Mouse (Mus musculus): ENCODE data around the gene Olfr1225. TPM values are rescaled to one million over a fixed set of nuclear protein-coding genes. Genes with fewer than 3 reads are reported as not detected.
"Not testable (repeated sequence)": the region's sequence is repeated elsewhere in the genome, so short reads cannot be mapped to it uniquely, and the experiment has no call there.

Olfr1225 gene
- polyA plus RNA-seq (2015; fragmentation: Nextera tagmentation; extraction: Ambion mirVana), result not detected in 2 replicates

DNA sequence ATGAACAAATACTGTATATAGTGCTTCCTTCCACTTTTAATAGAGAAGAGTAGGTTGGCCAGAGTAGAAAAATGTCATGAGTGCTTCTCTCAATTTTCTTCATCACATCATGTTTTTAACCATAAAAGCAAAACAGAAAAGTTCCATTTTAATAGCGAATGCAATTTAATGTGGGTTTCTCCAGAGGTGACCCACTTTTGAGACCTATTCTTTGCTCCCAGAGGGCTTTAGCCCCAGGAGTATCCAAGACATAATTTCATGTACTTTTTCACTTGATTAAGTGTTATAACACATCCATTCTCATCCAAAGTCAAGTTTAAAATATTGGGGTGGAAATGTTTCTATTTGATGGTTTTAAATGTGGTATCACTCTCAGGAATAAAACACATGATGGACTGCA is at the start of gene Olfr1225:
Olfr1225 (minus strand) TSS at position 101 of the 400 bp plus-strand sequence.
- 83% methylated on average over 1 of the region's 1 CpGs for WGBS

DNA sequence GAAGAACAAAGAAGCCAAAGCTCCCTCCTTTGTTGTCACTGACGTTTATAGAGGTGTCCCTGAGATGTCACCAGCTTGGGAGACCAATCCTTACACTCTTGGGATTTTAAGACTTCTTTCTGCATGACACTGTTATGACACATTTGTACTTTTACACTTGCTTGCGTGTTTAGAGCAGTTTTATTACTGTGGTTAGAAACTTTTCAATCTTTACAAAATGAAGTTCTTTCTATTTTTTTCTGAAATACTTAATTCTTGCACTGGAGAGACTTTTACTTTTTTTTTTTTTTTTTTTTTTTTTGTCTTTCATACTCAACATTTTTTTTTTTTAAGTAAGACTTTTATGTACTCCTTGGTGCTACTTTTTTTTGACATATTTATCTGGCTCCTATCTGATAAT is 25.5 kb upstream of the Olfr1225 start, which contains the start of gene Olfr1226:
Olfr1226 (minus strand) TSS at position 101 of the 400 bp plus-strand sequence.
- 66% methylated on average over 2 of the region's 2 CpGs for WGBS
- no peak for ATAC-seq (ENCODE audit: insufficient number of reproducible peaks, insufficient read depth, low FRiP score, low TSS enrichment, low read depth)
- H3K36me3 ChIP-seq, result no peaks in the 10 kb centered on the region
- no peak within 1 kb of the TSS for H3K9ac ChIP-seq
- H3K4me2 ChIP-seq, result no peak within 1 kb of the TSS
- H3K9me3 ChIP-seq, result no peaks in the 10 kb centered on the region
- no peaks in the 10 kb centered on the region for H3K27me3 ChIP-seq
- no peak within 1 kb of the TSS for H3K27ac ChIP-seq
- H3K4me3 ChIP-seq, result no peak within 1 kb of the TSS
- H3K4me1 ChIP-seq, result no peaks in the 10 kb centered on the region

More for the DNA sequence above, at the start of gene Olfr1225:
- no peak within 1 kb of the TSS for H3K4me2 ChIP-seq
- H3K4me3 ChIP-seq, result no peak within 1 kb of the TSS
- no peaks in the 10 kb centered on the region for H3K9me3 ChIP-seq
- no peak within 1 kb of the TSS for H3K27ac ChIP-seq
- ATAC-seq (ENCODE audit: insufficient number of reproducible peaks, insufficient read depth, low FRiP score, low TSS enrichment, low read depth), result no peak
- H3K4me1 ChIP-seq, result no peaks in the 10 kb centered on the region
- no peaks in the 10 kb centered on the region for H3K36me3 ChIP-seq
- no peaks in the 10 kb centered on the region for H3K27me3 ChIP-seq
- H3K9ac ChIP-seq, result no peak within 1 kb of the TSS

DNA sequence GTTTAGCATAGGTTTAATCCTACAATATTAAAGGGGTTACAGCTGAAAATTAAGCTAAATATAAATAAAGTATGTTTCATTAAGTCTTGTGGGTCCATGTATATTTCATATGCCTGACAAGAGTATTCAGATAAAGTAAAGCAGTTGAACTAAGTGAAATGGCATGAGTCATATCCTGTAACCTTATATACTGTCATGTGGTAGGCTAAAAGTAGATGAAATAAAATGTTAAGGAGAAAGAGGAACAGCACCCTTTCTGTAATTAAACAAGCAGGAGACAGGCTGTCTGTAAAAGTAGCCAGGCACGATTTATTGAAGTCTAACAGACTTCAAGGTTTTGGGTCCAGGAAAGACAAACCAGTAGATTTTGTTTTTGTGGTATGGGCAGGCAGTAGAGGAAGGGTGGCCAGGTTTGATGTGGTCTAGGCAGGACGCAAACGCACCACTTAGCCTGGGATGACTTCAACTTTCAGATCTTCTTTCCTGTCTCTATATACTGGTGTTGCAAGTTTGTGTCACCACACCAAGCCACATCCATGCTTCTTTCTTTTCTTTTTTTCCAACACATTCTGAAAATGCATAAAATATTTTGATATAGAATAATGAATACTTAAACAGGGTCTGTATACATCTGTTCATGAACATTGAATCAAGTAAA is 22.0 kb upstream of the Olfr1225 start:
- Histone ChIP-seq H3K4me2 (no peak overlapping the region), H3K4me3 (no peak overlapping the region), H3K27ac (no peak overlapping the region), H3K27me3 (no peaks in the 10 kb centered on the region), H3K36me3 (no peaks in the 10 kb centered on the region), H3K9ac (no peak overlapping the region), H3K9me3 (no peaks in the 10 kb centered on the region), H3K4me1 (no peaks in the 10 kb centered on the region)
- WGBS, result 76% methylated on average over 3 of the region's 3 CpGs
- ATAC-seq (ENCODE audit: insufficient number of reproducible peaks, insufficient read depth, low FRiP score, low TSS enrichment, low read depth), result no peak

DNA sequence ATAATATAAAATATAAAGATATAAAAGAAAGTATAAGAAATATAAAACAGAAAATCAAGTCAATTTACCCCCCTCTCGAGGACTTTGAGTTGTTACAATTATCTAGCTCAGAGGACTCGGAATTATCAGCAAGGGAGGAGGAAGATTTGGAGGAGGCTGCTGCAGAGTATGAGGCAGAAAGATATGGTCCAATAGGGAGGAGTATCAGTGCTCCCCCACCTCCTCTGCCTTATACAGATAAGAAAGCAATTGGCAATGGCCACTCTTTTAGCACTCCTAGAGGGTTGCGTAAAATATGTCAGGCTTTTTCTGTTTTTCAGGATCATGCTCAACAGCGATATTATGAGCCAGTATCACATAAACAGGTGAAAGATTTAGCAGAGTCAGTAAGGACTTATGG is 9.8 kb downstream of the Olfr1225 start:
- H3K27ac ChIP-seq; ATAC-seq (ENCODE audit: insufficient number of reproducible peaks, insufficient read depth, low FRiP score, low TSS enrichment, low read depth); H3K9me3 ChIP-seq; H3K4me3 ChIP-seq; H3K27me3 ChIP-seq; H3K4me2 ChIP-seq; H3K4me1 ChIP-seq; H3K9ac ChIP-seq; H3K36me3 ChIP-seq: not testable (repeated sequence)
- 85% methylated on average over 4 of the region's 4 CpGs for WGBS

DNA sequence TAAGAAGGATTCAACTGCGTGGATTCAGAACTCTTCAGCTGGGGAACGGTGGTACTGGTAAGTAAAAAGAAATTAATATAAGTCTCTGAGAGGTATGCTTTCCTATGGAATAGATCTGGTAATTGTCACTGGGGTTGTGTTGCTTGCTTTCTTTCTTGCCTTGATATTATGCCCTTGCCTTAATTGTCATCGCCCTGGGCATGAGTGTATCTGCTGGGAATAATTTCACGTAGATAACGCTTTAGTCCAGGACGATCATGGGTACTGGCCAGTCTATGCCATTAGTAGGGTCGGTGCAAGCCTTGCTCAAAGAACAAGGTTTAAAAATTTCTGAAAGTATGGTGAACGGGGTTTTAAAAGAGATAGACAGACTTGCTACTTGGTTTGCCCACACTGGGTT is 10.5 kb downstream of the Olfr1225 start, which contains the start of gene Olfr1224-ps1:
Olfr1224-ps1 (minus strand) TSS at position 101 of the 400 bp plus-strand sequence.
- not testable (repeated sequence) for ATAC-seq (ENCODE audit: insufficient number of reproducible peaks, insufficient read depth, low FRiP score, low TSS enrichment, low read depth)

DNA sequence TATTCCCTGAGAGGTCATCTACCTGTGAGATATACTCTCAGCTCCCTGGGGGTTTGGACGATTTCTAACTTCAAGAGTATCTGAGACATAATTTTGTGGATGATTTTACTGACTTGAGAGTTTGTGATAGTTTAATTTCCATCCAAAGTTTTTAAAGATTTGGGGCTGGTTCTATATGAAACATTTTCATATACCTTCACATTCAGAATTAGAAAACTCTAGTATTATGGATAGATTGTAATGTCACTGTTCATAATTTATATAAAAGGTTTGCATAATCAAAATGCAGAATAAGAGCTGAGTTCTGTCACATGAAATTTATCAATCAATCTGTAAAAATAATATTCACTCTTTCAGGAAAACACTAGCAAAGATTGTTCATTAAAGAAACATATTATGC is 23.0 kb downstream of the Olfr1225 start, which contains the start of gene Olfr1223:
Olfr1223 (minus strand) TSS at position 101 of the 400 bp plus-strand sequence.
- Histone ChIP-seq H3K9me3 (no peaks in the 10 kb centered on the region), H3K36me3 (no peaks in the 10 kb centered on the region), H3K27me3 (no peaks in the 10 kb centered on the region), H3K4me3 (no peak within 1 kb of the TSS), H3K4me2 (no peak within 1 kb of the TSS), H3K4me1 (no peaks in the 10 kb centered on the region), H3K9ac (no peak within 1 kb of the TSS), H3K27ac (no peak within 1 kb of the TSS)
- WGBS, result 70% methylated on average over 1 of the region's 1 CpGs
- no peak for ATAC-seq (ENCODE audit: insufficient number of reproducible peaks, insufficient read depth, low FRiP score, low TSS enrichment, low read depth)

More for the DNA sequence above, 10.5 kb downstream of the Olfr1225 start, which contains the start of gene Olfr1224-ps1:
- H3K36me3 ChIP-seq, H3K4me3 ChIP-seq, H3K4me1 ChIP-seq, H3K4me2 ChIP-seq, H3K9me3 ChIP-seq, H3K27ac ChIP-seq, H3K27me3 ChIP-seq, H3K9ac ChIP-seq: not testable (repeated sequence)
- WGBS, result 93% methylated on average over 8 of the region's 8 CpGs

DNA sequence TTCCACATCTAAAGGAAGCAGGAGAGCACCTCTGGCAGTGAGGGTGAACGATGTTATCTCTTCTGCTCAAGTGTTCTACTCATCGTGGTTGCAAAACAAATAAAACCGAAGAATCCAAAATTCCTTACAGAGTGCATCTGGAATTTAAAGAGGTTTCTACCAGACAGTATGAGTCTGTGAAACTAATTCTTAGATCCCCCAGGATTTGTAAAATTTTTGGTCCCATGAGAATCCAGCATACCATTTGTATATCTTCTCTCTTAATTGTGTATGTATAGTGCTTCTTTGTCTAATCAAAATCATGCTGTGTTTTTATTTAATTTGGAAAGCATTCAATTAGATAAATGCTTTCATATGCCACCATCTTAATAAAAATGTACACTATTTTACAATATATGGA is 41.5 kb downstream of the Olfr1225 start, which contains the start of gene Olfr1222:
Olfr1222 (minus strand) TSS at position 101 of the 400 bp plus-strand sequence.
- ATAC-seq (ENCODE audit: insufficient number of reproducible peaks, insufficient read depth, low FRiP score, low TSS enrichment, low read depth), result no peak
- no peaks in the 10 kb centered on the region for H3K36me3 ChIP-seq
- H3K9me3 ChIP-seq, result no peaks in the 10 kb centered on the region
- H3K27me3 ChIP-seq, result no peaks in the 10 kb centered on the region
- H3K4me2 ChIP-seq, result no peak within 1 kb of the TSS
- H3K9ac ChIP-seq, result no peak within 1 kb of the TSS
- H3K4me1 ChIP-seq, result no peaks in the 10 kb centered on the region
- no peak within 1 kb of the TSS for H3K4me3 ChIP-seq
- H3K27ac ChIP-seq, result no peak within 1 kb of the TSS
- WGBS, result 71% methylated on average over 3 of the region's 3 CpGs

Other genes starting within 250 kb of the Olfr1225 start
- not detected in 2 replicates for gene Olfr1211, start 236.6 kb downstream of the Olfr1225 start, polyA plus RNA-seq (2015; fragmentation: Nextera tagmentation; extraction: Ambion mirVana)
- not detected in 2 replicates for gene Olfr1212, start 220.7 kb downstream of the Olfr1225 start, polyA plus RNA-seq (2015; fragmentation: Nextera tagmentation; extraction: Ambion mirVana)
- gene Gm13762, start 194.4 kb downstream of the Olfr1225 start, polyA plus RNA-seq (2015; fragmentation: Nextera tagmentation; extraction: Ambion mirVana), result not detected in 2 replicates
- not detected in 2 replicates for gene Olfr1214, start 182.0 kb downstream of the Olfr1225 start, polyA plus RNA-seq (2015; fragmentation: Nextera tagmentation; extraction: Ambion mirVana)
- gene Olfr1215, start 167.7 kb downstream of the Olfr1225 start, polyA plus RNA-seq (2015; fragmentation: Nextera tagmentation; extraction: Ambion mirVana), result not detected in 2 replicates
- gene Olfr1216, start 156.3 kb downstream of the Olfr1225 start, polyA plus RNA-seq (2015; fragmentation: Nextera tagmentation; extraction: Ambion mirVana), result not detected in 2 replicates
- gene Olfr1217, start 142.6 kb downstream of the Olfr1225 start, polyA plus RNA-seq (2015; fragmentation: Nextera tagmentation; extraction: Ambion mirVana), result 0.07 TPM in 1 of 2 replicates, not detected in the other
- gene Olfr1218, start 113.5 kb downstream of the Olfr1225 start, polyA plus RNA-seq (2015; fragmentation: Nextera tagmentation; extraction: Ambion mirVana), result not detected in 2 replicates
- not detected in 2 replicates for gene Olfr1219, start 91.2 kb downstream of the Olfr1225 start, polyA plus RNA-seq (2015; fragmentation: Nextera tagmentation; extraction: Ambion mirVana)
- not detected in 2 replicates for gene Olfr1220, start 67.8 kb downstream of the Olfr1225 start, polyA plus RNA-seq (2015; fragmentation: Nextera tagmentation; extraction: Ambion mirVana)
- not detected in 2 replicates for gene Olfr1221, start 57.4 kb downstream of the Olfr1225 start, polyA plus RNA-seq (2015; fragmentation: Nextera tagmentation; extraction: Ambion mirVana)
- not detected in 2 replicates for gene Olfr1222, start 41.6 kb downstream of the Olfr1225 start, polyA plus RNA-seq (2015; fragmentation: Nextera tagmentation; extraction: Ambion mirVana)
- gene Olfr1223, start 23.1 kb downstream of the Olfr1225 start, polyA plus RNA-seq (2015; fragmentation: Nextera tagmentation; extraction: Ambion mirVana), result not detected in 2 replicates
- gene Olfr1224-ps1, start 10.6 kb downstream of the Olfr1225 start, polyA plus RNA-seq (2015; fragmentation: Nextera tagmentation; extraction: Ambion mirVana), result not detected in 2 replicates
- gene Olfr1226, start 25.4 kb upstream of the Olfr1225 start, polyA plus RNA-seq (2015; fragmentation: Nextera tagmentation; extraction: Ambion mirVana), result not detected in 2 replicates
- not detected in 2 replicates for gene Olfr1228, start 79.4 kb upstream of the Olfr1225 start, polyA plus RNA-seq (2015; fragmentation: Nextera tagmentation; extraction: Ambion mirVana)
- gene Olfr1229, start 113.3 kb upstream of the Olfr1225 start, polyA plus RNA-seq (2015; fragmentation: Nextera tagmentation; extraction: Ambion mirVana), result not detected in 2 replicates
- not detected in 2 replicates for gene Olfr1230, start 122.6 kb upstream of the Olfr1225 start, polyA plus RNA-seq (2015; fragmentation: Nextera tagmentation; extraction: Ambion mirVana)
- gene Olfr1231, start 132.4 kb upstream of the Olfr1225 start, polyA plus RNA-seq (2015; fragmentation: Nextera tagmentation; extraction: Ambion mirVana), result not detected in 2 replicates
- not detected in 2 replicates for gene Olfr1232, start 155.0 kb upstream of the Olfr1225 start, polyA plus RNA-seq (2015; fragmentation: Nextera tagmentation; extraction: Ambion mirVana)
- not detected in 2 replicates for gene Olfr1233, start 167.7 kb upstream of the Olfr1225 start, polyA plus RNA-seq (2015; fragmentation: Nextera tagmentation; extraction: Ambion mirVana)
- gene Olfr1234, start 190.2 kb upstream of the Olfr1225 start, polyA plus RNA-seq (2015; fragmentation: Nextera tagmentation; extraction: Ambion mirVana), result not detected in 2 replicates
- gene Olfr1238, start 235.0 kb upstream of the Olfr1225 start, polyA plus RNA-seq (2015; fragmentation: Nextera tagmentation; extraction: Ambion mirVana), result not detected in 2 replicates
- not detected in 2 replicates for gene Olfr1239, start 245.7 kb upstream of the Olfr1225 start, polyA plus RNA-seq (2015; fragmentation: Nextera tagmentation; extraction: Ambion mirVana)

Data from embryonic facial prominence, embryonic 13.5 days (tissue).